Mouse (Mus musculus) embryonic facial prominence, embryonic 12.5 days (tissue): ENCODE measurements at regions not wholly inside any gene's neighbourhood (a gene's known extent, or its start where the extent isn't known, plus 50 kb on each side); places are given as distances from the start of the nearest gene placed in this dataset.
A peak's percentile ranks its signal among the peaks of the same experiment; 100 is the strongest.

ENCODE experiments used
- ATAC-seq: fragments of 200-750 bp; cut with Nextera tagmentation; 2 replicates; pipeline ENCODE4 v1.8.0; 2017; ENCODE audit not compliant: insufficient number of reproducible peaks, insufficient read depth, low FRiP score, low TSS enrichment
- H3K27ac ChIP-seq: fragments of 300-500 bp; sonication (generic); 2 replicates; pipeline ENCODE4 v1.5.1; 2016; ENCODE audit warnings: mild to moderate bottlenecking
- H3K27me3 ChIP-seq: fragments of 300-500 bp; sonication (generic); 2 replicates; pipeline ENCODE4 v1.6.1; 2016; ENCODE audit warnings: mild to moderate bottlenecking, moderate library complexity
- H3K36me3 ChIP-seq: fragments of 300-500 bp; sonication (generic); 2 replicates; pipeline ENCODE4 v1.6.1; 2016; ENCODE audit warnings: mild to moderate bottlenecking
- H3K4me1 ChIP-seq: fragments of 300-500 bp; sonication (generic); 2 replicates; pipeline ENCODE4 v1.6.1; 2016
- H3K4me2 ChIP-seq: fragments of 300-500 bp; sonication (generic); replicated peaks from 2 replicates; pipeline ENCODE4 v1.6.1; 2016; ENCODE audit warnings: mild to moderate bottlenecking, moderate library complexity
- H3K4me3 ChIP-seq: fragments of 300-500 bp; sonication (generic); 2 replicates; pipeline ENCODE4 v1.5.1; 2016; ENCODE audit warnings: mild to moderate bottlenecking
- H3K9ac ChIP-seq: fragments of 300-500 bp; sonication (generic); 2 replicates; pipeline ENCODE4 v1.6.1; 2016; ENCODE audit warnings: mild to moderate bottlenecking, moderate library complexity
- H3K9me3 ChIP-seq: fragments of 300-500 bp; sonication (generic); 2 replicates; pipeline ENCODE4 v1.6.1; 2016; ENCODE audit warnings: mild to moderate bottlenecking, moderate library complexity
- WGBS: fragments of 180-500 bp; shearing (Covaris S2); methylation state at CpG from one replicate; pipeline ENCODE4 v1.1.7; 2016; 5-methylcytosine and 5-hydroxymethylcytosine counted together

DNA sequence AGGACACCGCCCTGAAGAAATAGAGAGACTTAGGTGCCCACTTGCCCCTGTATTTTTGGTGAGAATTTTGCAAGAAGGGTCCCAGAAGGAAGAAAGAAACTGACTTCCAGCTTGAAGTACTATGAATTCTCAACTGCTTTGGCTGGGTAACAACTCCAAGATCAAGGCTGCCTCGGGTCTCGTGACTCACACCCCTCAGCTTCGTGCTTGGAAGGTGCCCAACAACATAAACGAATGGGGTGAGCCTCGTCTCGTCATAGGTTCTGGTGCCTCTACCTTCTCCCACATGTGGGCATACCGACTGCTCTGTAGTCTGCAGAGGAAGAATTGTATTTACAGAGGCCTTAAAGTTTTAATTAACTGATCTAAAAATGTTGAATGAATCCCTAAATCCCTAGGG is 81.6 kb upstream of the Bach2 start:
- 86% methylated on average over 8 of the region's 8 CpGs for WGBS
- no peaks in the 10 kb centered on the region for H3K27me3 ChIP-seq
- no peak overlapping the region for H3K4me2 ChIP-seq
- H3K4me1 ChIP-seq: peaks cover 20% of the 10 kb centered on the region
- H3K9me3 ChIP-seq: no peaks in the 10 kb centered on the region
- no peak overlapping the region for H3K4me3 ChIP-seq
- no peak overlapping the region for H3K9ac ChIP-seq
- no peak for ATAC-seq
- no peak overlapping the region for H3K27ac ChIP-seq
- H3K36me3 ChIP-seq: no peaks in the 10 kb centered on the region

DNA sequence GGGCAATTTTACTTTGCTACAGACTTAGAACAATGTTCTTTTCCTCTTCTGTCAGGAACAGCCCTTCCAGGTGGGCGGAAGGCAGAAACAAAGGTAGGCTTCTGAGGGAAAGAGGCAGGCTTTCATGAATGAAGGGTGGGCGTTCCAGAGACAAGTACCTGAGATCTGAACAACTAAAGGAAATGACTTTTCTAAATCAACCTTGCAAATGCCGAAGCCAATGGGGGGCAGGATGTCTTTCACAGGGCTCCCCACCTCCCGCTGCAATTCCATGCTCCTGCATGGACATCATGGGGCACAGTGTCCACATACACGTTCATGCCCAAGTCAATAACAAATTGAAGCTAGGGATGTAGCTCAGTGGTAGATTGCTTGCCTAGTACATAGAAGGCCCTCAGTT is 80.2 kb upstream of the Bach2 start:
- no peaks in the 10 kb centered on the region for H3K9me3 ChIP-seq
- peaks cover 25% of the 10 kb centered on the region for H3K4me1 ChIP-seq
- 48% methylated on average over 5 of the region's 5 CpGs for WGBS
- H3K27ac ChIP-seq: no peak overlapping the region
- H3K4me3 ChIP-seq: no peak overlapping the region
- H3K4me2 ChIP-seq: no peak overlapping the region
- no peak overlapping the region for H3K9ac ChIP-seq
- no peak for ATAC-seq
- no peaks in the 10 kb centered on the region for H3K36me3 ChIP-seq
- H3K27me3 ChIP-seq: no peaks in the 10 kb centered on the region

DNA sequence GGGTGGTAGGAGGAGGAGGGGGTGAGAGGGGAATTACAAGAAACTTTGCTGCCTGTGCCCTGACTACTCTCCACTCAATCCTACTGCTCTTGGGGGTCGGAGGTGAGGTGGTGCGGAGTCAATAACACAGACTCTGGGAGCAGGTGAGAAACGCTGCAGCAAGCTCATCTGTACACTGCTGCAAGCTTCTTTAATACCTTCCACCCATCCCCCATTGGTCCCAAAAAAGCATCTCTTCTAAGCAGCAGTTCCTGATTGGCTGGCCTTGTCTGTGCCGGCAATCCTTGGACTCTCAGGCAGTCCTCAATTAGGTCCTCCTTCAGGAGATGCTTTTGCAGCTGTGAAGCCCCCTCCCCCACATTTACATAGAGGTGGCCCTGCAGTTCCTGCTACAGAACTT is 79.7 kb upstream of the Bach2 start:
- Histone ChIP-seq H3K4me3 (no peak overlapping the region), H3K4me2 (no peak overlapping the region), H3K9ac (no peak overlapping the region), H3K9me3 (no peaks in the 10 kb centered on the region), H3K27ac (no peak overlapping the region), H3K27me3 (no peaks in the 10 kb centered on the region), H3K4me1 (peaks cover 25% of the 10 kb centered on the region), H3K36me3 (no peaks in the 10 kb centered on the region)
- no peak for ATAC-seq
- WGBS: 20% methylated on average over 4 of the region's 4 CpGs

DNA sequence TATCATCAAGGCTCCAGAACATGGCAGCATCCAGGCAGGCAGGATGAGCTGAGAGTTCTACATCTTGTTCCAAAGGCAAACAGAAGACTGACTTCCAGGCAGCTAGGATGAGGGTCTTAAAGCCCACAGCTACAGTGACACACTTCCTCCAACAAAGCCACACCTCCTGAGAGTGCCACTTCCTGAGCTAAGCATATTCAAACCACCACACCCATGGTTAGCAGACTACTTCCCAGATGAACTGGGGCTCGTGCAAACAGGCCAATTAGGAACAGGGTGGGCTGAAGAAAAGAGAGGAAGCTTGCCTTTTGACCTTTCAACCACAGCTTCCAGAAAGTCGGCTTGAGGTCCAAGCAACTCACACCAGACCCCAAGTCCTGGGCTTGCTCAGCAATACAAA is 77.8 kb upstream of the Bach2 start:
- H3K4me3 ChIP-seq: no peak overlapping the region
- no peaks in the 10 kb centered on the region for H3K27me3 ChIP-seq
- H3K27ac ChIP-seq: no peak overlapping the region
- no peaks in the 10 kb centered on the region for H3K36me3 ChIP-seq
- H3K9me3 ChIP-seq: no peaks in the 10 kb centered on the region
- H3K9ac ChIP-seq: no peak overlapping the region
- 19% methylated on average over 2 of the region's 2 CpGs for WGBS
- no peak overlapping the region for H3K4me2 ChIP-seq
- ATAC-seq: no peak
- peaks cover 25% of the 10 kb centered on the region for H3K4me1 ChIP-seq

DNA sequence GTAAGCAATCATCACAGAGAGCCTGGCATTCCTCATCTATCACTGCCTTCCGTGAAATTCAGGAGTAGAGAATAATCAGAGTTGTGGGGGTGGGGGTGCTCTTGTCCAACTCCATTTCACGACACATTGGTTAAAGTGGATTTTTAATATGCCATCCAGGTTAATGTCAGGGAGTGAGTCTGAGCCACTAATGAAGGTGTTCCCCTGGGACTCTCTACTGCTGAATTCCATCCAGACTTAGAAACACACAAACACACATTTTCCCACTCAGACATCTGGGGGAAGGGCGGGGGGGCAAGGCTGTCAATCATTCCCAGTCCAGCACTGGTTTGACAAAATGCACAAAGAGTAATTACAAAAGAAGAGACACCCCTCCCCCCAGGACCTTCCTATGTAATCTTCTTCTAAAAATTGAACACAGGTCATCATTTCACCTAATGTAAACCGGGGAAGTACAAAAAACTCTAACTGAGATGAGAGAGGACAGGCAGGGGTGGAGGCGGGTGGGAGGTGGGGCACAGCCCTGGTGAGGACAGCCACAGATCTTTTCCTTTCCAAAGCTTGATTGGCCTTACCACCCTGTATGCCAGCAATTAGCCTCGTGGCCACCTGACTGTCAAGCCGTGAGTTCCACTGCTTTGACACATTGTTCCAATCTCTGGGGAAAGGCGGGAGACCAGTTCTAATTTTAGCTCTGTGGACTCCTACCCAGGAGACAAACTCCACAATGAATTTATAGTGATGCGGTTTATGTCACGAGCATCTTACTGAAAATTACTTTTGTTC is 76.5 kb upstream of the Bach2 start:
- Histone ChIP-seq H3K4me2 (no peak overlapping the region), H3K27me3 (no peaks in the 10 kb centered on the region), H3K4me1 (peaks cover 28% of the 10 kb centered on the region), H3K36me3 (no peaks in the 10 kb centered on the region), H3K9ac (no peak overlapping the region), H3K27ac (peak overlapping the region; percentile 26; the same call in 1 of the 2 replicates), H3K4me3 (no peak overlapping the region), H3K9me3 (no peaks in the 10 kb centered on the region)
- WGBS: 29% methylated on average over 10 of the region's 10 CpGs
- no peak for ATAC-seq

DNA sequence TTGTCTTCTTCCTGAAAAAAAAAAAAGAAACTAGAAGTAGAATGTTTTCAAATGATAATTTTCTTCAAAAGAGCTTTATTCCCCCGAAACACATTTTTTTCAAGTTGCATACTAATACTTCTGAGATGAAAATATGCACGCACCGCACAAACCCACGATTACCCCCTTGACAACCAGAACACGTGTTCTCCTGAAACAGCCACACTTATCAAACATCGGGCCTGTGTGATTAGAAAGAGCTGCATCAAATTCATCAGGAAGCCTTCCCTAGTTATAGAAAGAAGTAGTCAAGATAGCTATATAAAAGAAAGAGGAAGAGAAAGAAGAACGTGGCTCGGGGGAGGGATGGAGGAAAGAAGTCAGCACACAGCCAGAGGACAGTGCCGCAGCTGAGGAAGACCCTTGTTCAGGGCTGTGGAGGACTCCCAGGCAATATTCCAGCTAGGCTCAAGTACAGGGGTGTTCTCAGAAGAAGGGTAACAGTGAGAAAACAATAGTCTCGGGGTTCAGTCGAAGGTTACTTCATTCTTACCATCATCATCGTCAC is 75.8 kb upstream of the Bach2 start:
- H3K9ac ChIP-seq: no peak overlapping the region
- no peak overlapping the region for H3K4me2 ChIP-seq
- H3K27me3 ChIP-seq: no peaks in the 10 kb centered on the region
- no peak overlapping the region for H3K4me3 ChIP-seq
- H3K36me3 ChIP-seq: no peaks in the 10 kb centered on the region
- no peaks in the 10 kb centered on the region for H3K9me3 ChIP-seq
- 75% methylated on average over 12 of the region's 12 CpGs for WGBS
- no peak overlapping the region for H3K27ac ChIP-seq
- no peak for ATAC-seq
- peaks cover 28% of the 10 kb centered on the region for H3K4me1 ChIP-seq

DNA sequence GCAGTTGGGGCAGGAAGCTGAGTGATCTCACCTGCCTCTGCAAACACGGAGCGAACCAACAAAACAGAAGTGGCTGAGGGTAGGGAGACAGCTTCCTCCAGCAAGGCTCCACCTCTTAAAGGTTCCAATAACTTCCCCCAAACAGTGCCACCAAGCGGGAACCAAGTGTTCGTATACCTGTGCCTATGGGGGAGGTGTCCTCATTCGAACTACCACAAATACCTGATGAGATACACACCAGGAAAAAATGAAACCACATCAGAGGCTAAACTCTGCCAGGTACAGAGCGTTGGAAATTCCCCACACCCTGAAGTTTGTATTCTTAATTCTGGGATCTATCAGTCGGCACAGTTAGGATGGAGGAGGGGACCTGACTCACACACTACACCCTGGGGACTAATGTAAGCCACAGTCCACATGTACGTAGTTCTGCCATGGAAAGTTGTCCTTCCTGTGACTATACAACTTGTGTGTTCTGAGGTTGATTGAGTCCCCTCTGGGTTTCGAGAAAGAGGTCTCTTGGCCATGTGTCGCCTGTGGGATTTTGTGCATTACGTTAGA is 74.4 kb upstream of the Bach2 start:
- no peak overlapping the region for H3K27ac ChIP-seq
- H3K27me3 ChIP-seq: no peaks in the 10 kb centered on the region
- ATAC-seq: no peak
- WGBS: 79% methylated on average over 11 of the region's 11 CpGs
- H3K4me1 ChIP-seq: peaks cover 22% of the 10 kb centered on the region
- H3K9ac ChIP-seq: no peak overlapping the region
- no peaks in the 10 kb centered on the region for H3K9me3 ChIP-seq
- no peak overlapping the region for H3K4me3 ChIP-seq
- no peak overlapping the region for H3K4me2 ChIP-seq
- no peaks in the 10 kb centered on the region for H3K36me3 ChIP-seq

DNA sequence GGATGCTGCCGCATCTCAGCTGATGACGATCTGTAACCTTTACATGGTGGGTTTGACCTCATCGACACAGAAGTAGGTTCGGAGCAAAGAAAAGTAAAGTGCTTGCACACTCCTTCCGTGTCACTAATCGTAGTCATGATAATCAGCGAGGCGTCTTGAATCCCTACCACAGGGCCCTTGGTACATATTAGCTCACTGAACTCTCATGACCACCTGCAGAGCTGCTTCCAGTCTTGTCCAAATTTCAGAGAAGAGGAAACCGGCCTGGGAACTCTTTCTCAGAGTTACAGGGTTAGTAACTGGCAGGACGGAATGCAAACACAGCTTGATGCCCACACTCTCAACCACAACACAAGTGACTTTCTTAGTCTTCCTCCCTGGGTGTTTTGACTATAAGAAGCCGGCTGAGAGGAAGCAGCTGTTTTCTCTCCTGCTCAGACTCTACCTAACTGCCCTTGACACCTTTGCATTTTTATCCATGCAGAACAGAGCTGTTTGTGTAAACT is 73.8 kb upstream of the Bach2 start:
- H3K9ac ChIP-seq: no peak overlapping the region
- peaks cover 22% of the 10 kb centered on the region for H3K4me1 ChIP-seq

DNA sequence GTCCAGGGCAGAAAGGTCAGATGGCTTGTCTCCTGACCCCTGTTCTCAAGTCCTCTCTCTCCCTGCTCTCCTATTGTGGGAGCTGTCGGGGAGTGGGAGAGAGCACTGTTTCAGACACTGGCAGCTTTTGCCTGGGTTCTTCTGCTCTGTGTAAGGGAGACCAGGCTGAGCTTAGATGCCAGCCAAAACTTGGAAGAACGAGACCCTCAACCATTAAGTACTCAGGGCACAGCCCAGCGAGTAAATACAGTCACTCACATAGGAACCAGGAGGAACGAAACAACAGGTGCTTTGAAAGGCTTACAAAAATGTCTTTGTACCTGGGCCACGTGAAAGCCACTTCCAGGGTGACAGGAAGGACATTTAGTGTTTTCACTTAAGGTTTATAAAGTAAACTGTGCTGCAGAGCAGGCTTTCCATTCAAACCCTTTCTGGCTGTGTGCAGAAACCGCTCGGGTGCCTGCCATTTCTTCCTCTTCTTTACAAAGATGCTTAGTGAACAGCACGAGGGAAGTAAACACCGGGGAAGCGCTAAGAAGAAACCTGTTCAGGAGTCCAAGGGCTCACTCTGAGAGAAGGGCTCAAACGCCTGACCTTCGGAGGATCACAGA is 72.6 kb upstream of the Bach2 start:
- ATAC-seq: no peak
- WGBS: 49% methylated on average over 12 of the region's 12 CpGs

More for the DNA sequence above, 73.8 kb upstream of the Bach2 start:
- WGBS: 71% methylated on average over 11 of the region's 11 CpGs
- Histone ChIP-seq H3K4me2 (no peak overlapping the region), H3K9me3 (no peaks in the 10 kb centered on the region), H3K27ac (no peak overlapping the region), H3K36me3 (no peaks in the 10 kb centered on the region), H3K4me3 (no peak overlapping the region), H3K27me3 (no peaks in the 10 kb centered on the region)
- no peak for ATAC-seq

DNA sequence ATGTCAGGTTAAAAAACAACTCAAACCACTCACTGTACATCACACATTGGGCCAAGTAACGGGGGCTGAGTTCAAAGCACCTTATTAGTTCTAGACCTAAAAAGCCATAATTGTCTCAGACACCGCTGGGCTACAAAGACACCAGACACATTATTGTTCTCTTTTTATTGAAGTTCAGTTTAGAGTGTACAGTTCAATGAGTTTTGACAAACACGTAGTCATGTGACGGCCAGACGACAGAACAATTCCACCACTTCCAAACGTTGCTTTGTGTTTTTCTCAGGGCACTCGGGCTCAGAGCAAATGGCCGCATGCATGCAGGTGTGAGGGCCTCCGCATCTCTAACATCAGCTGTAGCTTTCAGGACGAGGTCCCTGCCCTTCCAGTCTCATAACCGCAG is 71.5 kb upstream of the Bach2 start:
- H3K4me1 ChIP-seq: peaks cover 10% of the 10 kb centered on the region
- H3K27me3 ChIP-seq: no peaks in the 10 kb centered on the region
- H3K4me3 ChIP-seq: no peak overlapping the region
- no peak for ATAC-seq
- no peak overlapping the region for H3K4me2 ChIP-seq
- H3K9me3 ChIP-seq: no peaks in the 10 kb centered on the region
- H3K36me3 ChIP-seq: no peaks in the 10 kb centered on the region
- no peak overlapping the region for H3K9ac ChIP-seq
- no peak overlapping the region for H3K27ac ChIP-seq
- 67% methylated on average over 11 of the region's 11 CpGs for WGBS

More for the DNA sequence above, 72.6 kb upstream of the Bach2 start:
- Histone ChIP-seq H3K36me3 (no peaks in the 10 kb centered on the region), H3K27me3 (no peaks in the 10 kb centered on the region), H3K4me1 (peaks cover 19% of the 10 kb centered on the region), H3K4me3 (no peak overlapping the region), H3K9ac (no peak overlapping the region), H3K27ac (no peak overlapping the region), H3K9me3 (no peaks in the 10 kb centered on the region), H3K4me2 (no peak overlapping the region)

DNA sequence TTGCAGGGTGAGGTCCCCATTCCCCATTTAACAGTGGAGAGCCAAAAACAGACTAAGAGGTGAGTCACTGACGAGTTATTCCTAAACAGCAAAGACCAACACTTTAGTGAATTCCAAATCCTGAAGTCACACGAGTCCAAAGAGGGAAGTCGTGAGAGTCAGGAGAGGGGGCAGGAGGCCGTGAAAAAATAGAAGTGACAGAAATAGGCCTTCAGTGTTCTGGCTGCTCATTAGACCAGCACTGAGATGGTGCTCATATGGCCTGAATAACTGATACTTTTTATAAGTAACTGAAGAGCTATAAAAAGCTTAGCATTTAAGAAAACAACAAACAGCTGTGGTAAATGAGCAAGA is 68.5 kb upstream of the Bach2 start:
- H3K9ac ChIP-seq: no peak overlapping the region
- no peak overlapping the region for H3K27ac ChIP-seq
- peaks cover 16% of the 10 kb centered on the region for H3K4me1 ChIP-seq
- H3K27me3 ChIP-seq: no peaks in the 10 kb centered on the region
- H3K9me3 ChIP-seq: no peaks in the 10 kb centered on the region
- 50% methylated on average over 4 of the region's 4 CpGs for WGBS
- H3K4me2 ChIP-seq: no peak overlapping the region
- no peak overlapping the region for H3K4me3 ChIP-seq
- no peak for ATAC-seq
- H3K36me3 ChIP-seq: no peaks in the 10 kb centered on the region
